Mouse (Mus musculus): ENCODE measurements around the gene Gmeb2. TPM values are rescaled to one million over a fixed set of nuclear protein-coding genes. Genes with fewer than 3 reads are reported as not detected.

The Gmeb2 gene
- 25.1 to 36.4 TPM (median 35.7 TPM) in 3 replicates for total RNA-seq (2017)

DNA sequence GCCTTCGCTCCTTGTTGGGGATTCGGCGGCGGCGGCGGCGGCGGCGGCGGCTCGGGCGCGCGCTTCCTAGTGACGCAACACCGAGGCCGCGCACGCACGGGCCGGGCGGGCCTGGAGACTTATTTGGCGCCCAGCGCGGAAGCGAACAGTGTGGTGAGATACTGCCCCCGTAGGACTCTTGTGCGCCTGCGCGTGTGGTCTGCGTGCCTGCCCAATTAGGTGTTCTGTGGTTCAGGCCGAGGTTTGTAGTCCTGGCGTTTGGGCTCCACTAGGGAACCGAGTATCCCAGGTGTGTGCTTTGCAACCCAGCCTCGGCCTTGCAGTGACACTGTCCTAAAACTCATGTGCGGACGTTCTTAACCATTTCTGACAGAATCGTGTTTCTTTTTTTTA is at the start of gene Gmeb2:
Gmeb2 (minus strand) TSS at position 78 of the 393 bp plus-strand sequence.
- ATAC-seq (replicated peaks; ENCODE audit: insufficient number of reproducible peaks, low FRiP score, low TSS enrichment, poor library complexity, severe bottlenecking) = peak; percentile 94

DNA sequence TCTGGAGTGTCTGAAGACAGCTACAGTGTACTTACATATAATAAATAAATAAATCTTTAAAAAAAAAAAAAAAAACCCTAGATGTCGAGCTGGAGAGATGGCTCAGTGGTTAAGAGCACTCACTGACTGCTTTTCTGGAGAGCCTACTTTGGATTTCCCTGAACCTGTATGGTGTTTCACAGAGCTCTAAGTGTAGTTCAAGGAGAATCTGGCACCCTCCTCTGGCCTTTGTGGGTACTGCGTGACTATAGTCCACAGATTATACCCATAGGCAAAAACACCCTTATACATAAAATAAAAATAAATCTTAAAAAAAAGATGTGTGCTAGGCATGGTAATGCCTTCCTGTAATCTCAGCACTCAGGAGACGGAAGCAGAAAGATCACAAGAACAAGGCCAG is 46.2 kb upstream of the Gmeb2 start:
- ATAC-seq (replicated peaks; ENCODE audit: insufficient number of reproducible peaks, low FRiP score, low TSS enrichment, poor library complexity, severe bottlenecking) = peak; percentile 84

DNA sequence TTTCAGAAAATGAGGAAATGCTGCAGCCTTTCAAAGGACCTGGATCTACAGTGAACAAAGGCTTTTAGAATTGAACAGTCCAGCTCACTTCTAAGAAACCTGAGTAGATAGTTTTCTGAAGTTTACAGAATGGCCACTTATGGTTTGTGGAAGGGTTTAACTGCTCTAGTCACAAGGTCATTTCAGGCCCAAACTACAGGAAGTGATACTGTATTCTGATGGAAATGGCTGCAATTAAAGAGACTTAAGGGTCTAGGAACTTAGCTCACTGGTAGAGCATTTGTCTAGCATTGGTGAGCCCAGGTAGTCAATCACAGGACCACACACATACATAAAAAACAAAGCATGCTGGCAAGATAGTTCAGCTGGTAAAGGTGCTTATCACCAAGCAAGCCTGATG is 44.7 kb upstream of the Gmeb2 start:
- ATAC-seq (replicated peaks; ENCODE audit: insufficient number of reproducible peaks, low FRiP score, low TSS enrichment, poor library complexity, severe bottlenecking) = no peak

DNA sequence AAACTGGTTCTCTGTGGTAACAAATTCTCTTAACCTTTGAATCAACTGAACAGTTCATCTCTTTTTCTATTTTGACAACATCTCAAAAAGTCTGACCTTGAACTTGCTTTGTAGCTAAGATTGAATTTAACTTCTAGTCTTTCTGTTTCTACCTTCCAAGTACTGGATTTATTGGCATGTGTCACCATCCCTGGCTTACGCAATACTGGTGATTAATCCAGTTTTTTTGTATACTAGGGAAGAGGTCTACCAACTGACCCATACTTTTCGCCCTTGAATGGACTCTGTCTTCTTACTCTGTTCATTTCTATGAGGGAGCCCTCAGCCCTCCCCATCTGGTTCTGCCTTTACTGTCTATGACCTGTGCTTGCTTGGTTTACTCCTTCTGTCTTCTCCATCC is 38.3 kb upstream of the Gmeb2 start:
- ATAC-seq (replicated peaks; ENCODE audit: insufficient number of reproducible peaks, low FRiP score, low TSS enrichment, poor library complexity, severe bottlenecking) = no peak

DNA sequence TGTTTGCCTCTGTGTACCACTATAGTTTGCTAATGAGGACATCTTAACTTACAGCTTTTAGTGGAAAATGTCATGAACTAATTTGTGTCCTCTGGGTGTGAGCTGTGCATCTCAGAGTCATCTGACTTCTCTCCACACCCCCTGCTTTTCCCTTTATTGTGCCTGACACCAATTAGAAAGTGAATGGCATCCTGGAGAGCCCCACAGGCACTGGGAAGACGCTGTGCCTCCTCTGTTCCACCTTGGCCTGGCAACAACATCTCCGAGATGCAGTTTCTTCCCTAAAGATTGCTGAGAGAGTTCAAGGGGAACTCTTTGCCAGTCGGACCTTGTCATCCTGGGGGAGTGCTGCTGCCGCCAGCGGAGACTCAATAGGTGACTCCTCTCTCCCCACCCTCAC is 34.3 kb upstream of the Gmeb2 start:
- no peak for ATAC-seq (replicated peaks; ENCODE audit: insufficient number of reproducible peaks, low FRiP score, low TSS enrichment, poor library complexity, severe bottlenecking)

DNA sequence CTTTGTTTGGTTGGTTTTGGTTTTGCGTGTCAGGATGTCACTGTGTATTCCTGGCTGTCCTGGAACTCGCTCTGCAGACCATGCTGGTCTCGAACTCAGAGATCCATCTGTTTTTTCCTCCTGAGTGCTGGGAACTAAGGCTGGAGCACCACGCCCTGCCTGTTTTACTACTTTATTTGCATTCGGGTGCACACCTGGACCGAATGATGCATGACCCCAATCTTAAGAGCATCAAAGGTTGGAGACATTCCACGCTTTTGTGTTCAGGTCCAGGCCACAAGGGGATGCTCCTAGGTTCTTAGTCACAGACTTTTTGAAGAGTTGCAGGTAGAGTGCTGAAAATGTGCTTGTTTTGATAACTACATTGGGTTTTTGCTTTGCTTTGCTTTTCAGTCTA is 32.3 kb upstream of the Gmeb2 start:
- ATAC-seq (replicated peaks; ENCODE audit: insufficient number of reproducible peaks, low FRiP score, low TSS enrichment, poor library complexity, severe bottlenecking) = no peak

DNA sequence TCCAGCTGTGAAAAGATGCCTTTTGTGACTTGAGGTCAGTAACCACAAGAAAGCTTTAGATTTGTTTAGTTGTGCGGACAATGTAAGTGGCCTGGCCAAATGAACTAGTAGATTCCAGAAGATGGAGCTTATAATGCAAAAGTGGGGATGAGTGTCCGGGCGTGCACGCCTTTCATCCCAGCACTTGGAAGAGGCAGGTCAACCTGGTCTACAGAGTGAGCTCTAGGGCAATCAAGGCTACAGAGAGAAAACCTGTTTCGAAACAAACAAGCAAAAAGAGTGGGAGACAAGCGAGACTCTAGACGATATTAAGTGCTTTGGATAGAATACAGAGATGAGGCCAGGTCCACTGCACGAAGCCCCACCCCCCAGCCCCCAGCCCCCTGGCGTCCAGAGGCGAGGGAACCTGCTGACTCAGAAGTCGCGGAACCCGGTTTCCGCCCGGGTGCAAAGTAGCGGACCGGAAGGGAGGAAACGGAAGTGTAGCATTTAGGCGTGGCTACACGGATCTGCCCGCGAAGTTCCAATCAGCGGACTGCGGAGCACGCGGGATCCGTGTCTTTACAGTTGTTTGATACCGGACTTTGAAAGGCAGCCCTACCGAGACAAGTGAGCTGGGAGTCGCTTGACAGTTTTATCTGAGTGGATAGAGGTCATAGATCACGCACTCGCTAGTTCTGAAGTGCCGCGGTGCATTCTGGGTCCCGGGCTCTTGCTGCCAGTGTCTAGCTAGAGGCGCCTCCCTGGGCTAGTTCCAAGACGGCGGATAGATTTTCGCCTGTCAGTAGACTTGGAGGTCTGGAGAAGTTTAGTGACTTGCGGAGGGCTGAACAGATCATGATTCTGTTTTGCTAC is 31.6 kb upstream of the Gmeb2 start, which contains the start of gene Rtel1:
Rtel1 (plus strand) TSS at position 492 of the 855 bp plus-strand sequence.
- peak; percentile 89 for ATAC-seq (replicated peaks; ENCODE audit: insufficient number of reproducible peaks, low FRiP score, low TSS enrichment, poor library complexity, severe bottlenecking)

DNA sequence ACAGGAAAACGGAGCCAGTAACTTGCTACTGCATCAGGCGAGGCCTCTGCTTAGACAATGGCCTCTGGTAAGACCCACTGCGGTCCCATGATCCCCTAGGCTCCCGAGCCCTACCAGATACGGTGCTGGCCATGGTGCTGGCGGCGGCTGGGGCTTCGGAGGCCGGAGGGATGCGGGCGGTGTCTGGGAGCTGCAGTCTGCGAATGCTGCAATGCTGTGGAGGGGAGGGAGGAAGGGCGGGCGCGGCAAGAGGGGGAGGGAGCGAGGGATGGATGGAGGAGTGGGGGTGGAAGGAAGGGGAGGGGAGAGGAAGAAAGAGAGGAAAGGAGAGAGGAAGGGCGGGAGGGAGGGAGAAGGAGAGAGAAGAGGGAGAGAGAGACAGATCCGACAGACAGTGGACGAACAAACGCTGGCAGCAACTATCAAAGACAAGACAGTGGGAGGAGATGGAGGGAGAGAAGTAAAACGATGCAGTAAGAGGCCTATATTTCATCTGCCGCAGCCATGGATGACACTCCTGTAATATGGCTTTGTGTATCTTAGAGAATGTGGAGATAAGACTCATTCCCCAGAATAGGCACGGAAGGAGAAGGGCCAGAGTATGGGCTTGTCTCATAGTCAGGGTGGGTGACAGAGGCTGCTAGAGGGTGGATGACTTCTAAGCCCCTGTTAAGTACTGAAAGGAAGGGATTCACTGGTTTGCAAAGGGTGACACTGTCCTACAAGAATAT is 26.4 kb upstream of the Gmeb2 start, which contains the start of gene Stmn3:
Stmn3 (minus strand) TSS at position 421 of the 731 bp plus-strand sequence.
- no peak for ATAC-seq (replicated peaks; ENCODE audit: insufficient number of reproducible peaks, low FRiP score, low TSS enrichment, poor library complexity, severe bottlenecking)

DNA sequence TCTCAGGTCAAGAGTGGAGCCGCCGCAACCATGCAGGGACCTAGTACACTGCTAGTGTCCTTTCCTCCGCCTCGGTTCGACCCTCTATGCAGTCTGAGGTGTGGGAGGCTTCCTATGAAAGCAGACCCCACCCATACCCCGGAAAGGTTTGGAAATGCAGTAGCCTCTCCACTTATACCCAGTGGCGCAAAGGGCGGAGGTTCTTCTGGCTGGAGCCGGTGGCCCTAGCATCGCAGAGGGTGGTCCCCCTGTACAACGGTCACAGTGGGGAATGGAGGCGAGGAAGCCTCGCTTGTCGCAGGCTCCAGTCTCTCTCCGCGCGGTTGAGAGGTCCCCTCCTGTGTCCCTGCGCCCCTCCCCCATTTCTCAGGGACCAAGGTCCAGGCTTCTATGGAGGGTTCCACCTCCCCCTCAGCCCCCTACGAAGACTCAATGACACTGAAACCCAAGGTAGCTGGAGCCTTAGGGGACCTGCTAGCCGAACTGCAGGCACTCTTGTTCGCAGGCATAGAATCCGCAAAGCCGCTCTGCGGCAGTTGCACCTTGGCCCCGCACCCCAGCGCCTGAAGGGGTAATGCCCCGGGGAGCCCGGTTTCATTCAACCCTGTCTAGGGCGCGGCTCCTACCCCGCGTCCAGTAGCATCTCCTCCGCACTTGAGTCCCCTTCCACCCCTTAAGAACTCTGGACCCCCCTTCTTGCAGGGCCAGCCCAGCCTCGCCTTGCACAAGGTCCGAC is 25.7 kb upstream of the Gmeb2 start:
- ATAC-seq (replicated peaks; ENCODE audit: insufficient number of reproducible peaks, low FRiP score, low TSS enrichment, poor library complexity, severe bottlenecking) = no peak

DNA sequence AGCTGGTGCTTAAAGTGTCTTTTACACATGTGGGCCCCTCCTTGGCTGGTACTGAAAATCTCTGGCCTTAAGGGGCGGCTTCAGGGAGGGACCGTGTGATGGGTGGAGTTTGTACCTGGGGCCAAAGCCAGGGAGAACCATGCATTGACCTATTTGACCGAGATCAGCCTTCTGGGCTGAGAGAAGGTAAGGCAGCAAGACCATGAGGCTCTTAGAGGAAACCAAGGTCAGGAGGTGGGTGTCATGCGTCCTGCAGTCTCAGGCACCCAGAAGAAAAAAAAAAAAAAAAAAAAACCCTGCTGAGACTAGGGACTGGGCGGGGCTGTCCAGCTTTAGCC is 25.1 kb upstream of the Gmeb2 start:
- ATAC-seq (replicated peaks; ENCODE audit: insufficient number of reproducible peaks, low FRiP score, low TSS enrichment, poor library complexity, severe bottlenecking) = no peak

DNA sequence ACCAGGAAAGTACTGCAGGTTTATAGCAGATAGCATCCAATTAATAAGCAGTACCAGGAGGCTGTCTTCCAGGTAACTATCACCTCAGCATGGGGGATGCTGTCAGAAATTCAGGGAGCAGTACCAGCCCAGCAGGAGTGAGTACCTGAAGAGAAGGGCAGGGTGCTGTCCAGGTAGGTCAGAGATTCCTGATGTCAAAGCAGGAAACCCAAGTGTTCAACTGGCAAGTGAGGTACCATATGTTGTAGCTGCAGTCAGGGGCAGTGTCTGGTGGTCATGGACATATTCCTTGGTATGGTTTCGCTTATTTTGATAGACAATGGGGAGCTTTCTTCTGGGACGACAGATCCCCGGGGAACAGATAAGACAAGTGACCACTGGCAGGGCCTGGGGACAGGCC is 24.6 kb upstream of the Gmeb2 start:
- no peak for ATAC-seq (replicated peaks; ENCODE audit: insufficient number of reproducible peaks, low FRiP score, low TSS enrichment, poor library complexity, severe bottlenecking)

DNA sequence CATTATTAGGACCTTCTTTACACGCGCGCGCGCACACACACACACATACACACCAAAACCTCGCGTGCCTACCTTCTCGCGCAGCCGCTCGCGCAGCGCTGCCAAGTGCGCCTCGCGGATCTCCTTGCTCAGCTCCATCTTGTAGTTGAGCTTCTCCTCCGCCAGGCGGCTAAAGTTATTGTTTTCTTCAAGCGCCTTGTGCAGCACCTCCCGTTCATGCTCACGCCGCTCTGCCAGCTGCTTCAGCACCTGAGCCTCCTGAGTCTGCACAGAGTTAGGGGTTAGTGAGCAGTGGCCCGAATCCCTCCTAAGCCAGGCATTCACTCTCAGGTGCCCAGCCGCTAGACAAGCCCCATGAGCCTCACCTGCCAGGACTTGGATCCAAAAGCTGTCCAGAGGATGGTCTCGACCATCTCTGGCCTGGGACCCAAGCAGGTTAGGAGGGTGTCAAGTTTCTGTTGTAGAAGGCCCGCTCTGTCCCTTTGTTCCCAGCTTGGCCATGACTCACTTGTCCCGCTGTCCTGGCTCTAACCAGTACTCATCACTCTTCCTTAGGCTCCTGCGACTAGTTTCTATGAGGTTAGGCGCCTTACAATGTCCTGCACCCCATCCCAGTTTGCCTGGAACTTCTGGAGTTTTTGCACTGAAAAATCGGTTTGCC is 19.4 kb upstream of the Gmeb2 start:
- ATAC-seq (replicated peaks; ENCODE audit: insufficient number of reproducible peaks, low FRiP score, low TSS enrichment, poor library complexity, severe bottlenecking) = peak; percentile 59; the same call in 1 of the 2 replicates

DNA sequence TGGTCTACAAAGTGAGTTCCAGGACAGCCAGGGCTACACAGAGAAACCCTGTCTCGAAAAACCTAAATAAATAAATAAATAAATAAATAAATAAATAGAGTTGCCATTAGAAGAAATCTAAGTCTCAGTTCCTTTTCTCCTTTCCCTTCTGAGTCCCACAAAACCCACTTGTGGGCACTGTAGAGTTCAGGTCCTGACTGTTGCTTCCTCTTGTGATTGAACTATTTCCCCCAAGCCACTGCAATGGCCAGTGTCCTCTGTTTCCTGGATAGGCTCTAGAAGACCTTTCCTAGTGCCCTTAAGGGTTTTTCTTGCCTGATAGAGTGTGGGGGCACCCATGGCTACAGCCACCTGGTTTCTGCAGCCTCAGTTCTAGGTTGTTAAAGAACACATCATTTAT is 17.1 kb upstream of the Gmeb2 start:
- ATAC-seq (replicated peaks; ENCODE audit: insufficient number of reproducible peaks, low FRiP score, low TSS enrichment, poor library complexity, severe bottlenecking) = 0 out of 2 replicates have a peak, but pooled peaks have one; percentile 32

DNA sequence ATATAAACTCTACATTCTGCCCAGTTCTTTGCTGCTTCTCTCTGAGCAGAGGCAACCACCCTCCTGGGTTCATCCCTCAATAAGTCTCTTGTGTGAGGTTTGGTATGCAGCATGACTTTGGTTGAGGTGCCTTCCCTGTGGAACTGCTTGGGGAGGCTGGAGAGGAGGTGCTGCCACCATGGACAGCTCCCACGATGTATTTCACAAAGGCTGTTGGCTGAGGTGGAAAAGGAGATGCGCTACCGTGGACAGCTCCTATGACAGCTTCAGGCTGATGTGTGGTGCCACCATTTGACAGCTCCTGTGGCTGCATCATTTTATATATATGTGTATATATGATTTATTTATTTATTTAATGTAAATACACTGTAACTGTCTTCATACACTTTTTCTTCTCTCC is 14.2 kb upstream of the Gmeb2 start:
- no peak for ATAC-seq (replicated peaks; ENCODE audit: insufficient number of reproducible peaks, low FRiP score, low TSS enrichment, poor library complexity, severe bottlenecking)

DNA sequence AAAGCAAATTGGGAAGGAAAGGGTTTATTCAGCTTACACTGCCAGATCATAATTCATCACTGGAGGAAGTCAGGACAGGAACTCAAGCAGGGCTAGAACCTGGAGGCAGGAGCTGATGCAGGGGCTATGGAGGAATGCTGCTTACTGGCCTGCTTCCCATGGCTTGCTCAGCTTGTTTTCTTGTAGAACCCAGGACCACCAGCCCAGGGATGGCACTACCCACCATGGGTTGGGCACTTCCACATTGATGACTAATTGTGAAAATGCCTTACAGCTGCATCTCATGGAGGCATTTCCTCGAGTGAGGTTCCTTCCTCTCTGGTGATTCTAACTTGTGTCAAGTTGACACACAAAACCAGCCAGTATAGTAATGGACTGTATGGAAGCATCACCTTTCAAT is 3.1 kb upstream of the Gmeb2 start:
- ATAC-seq (replicated peaks; ENCODE audit: insufficient number of reproducible peaks, low FRiP score, low TSS enrichment, poor library complexity, severe bottlenecking) = no peak

DNA sequence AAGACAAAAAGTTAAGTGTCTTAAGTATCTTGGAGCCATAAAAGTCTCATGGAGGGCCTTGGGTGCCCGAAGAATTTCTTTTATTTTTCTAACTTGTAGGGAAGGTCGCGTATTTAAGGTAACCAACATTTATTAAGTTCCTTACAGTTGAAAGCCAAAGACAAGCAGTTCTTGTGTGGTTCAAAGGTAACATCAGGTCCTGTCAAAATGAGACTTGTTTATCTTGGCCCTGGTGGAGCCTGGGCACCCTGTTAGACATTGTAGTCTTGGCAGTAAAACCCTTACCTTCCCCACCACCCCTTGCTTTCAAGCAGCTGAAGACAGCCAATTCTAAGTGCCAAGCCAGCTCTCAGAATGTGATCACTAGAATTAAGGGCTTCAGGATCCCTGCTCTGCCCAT is 856 bp upstream of the Gmeb2 start:
- no peak for ATAC-seq (replicated peaks; ENCODE audit: insufficient number of reproducible peaks, low FRiP score, low TSS enrichment, poor library complexity, severe bottlenecking)

DNA sequence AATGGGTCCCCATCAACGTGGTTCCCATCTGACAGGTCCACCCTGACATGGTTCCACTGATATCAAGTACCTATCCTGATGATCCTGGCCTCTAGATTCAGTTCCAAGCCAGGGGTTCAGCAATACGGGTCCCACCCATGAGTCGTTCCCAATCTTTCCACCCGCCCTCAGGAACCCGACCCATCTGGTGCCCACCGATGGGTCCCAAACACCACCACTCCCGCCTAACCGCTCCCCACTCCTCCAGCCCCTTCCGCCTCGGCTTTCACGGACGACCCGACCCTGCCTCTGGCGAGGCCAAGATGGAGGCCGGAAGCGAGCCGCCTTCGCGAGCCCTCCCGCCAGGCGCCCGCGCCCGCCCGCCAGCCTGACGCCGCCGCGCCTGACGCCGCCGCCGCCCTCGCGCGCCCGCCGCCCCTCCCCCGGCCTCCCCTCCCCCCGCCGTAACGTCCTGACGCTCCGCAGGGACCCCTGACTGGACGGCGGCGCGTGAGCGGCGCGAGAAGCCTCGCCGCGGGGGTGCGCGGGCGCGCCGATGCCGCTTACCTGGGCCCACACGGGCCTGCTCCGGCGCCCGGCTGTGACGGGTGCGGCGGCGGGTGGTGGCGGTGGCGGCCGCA is 387 bp downstream of the Gmeb2 start:
- peak; percentile 41; the same call in 1 of the 2 replicates for ATAC-seq (replicated peaks; ENCODE audit: insufficient number of reproducible peaks, low FRiP score, low TSS enrichment, poor library complexity, severe bottlenecking)

DNA sequence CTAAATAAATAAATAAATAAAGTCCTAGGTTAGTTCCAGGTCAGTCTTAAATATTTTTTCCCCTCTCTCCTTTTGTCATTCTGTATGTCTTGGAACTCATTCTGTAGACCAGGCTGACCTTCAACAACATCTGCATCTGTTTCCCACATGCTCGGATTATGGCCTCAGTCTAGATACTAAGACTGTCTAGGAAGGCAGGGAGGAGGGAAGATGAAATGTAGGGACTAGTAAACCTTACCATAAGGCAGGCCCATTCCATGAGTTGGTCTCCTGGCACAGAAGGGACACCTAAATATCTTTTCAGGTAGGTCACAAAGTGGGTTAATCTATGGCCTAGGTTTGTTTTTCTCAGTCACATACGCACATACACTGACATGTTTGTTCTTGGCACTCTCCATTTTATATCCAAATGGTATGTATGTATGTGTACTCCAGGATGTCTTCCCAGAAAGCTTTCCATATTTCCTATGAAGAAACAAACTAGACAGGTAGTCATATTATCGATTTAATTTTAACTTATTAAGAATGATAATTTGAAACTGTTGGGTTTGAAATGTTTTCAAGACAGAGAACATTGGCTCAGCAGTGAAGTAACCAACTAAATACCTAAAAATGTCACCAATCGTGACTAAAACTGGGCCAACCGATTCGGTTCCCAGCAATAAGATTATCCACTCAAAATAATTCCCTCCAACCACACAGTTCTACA is 1.1 kb downstream of the Gmeb2 start:
- no peak for ATAC-seq (replicated peaks; ENCODE audit: insufficient number of reproducible peaks, low FRiP score, low TSS enrichment, poor library complexity, severe bottlenecking)
